Mouse (Mus musculus): ENCODE results near the gene Acot10. TPM values are rescaled to one million over a fixed set of nuclear protein-coding genes. Genes with fewer than 3 reads are reported as not detected.
"Not testable (repeated sequence)": the region's sequence is repeated elsewhere in the genome, so short reads cannot be mapped to it uniquely, and the experiment has no call there.

Acot10 gene
- total and polyA plus RNA-seq, 3 experiments, result 0.21 to 1.4 TPM; not detected in 1

GRCm38 (mm10) chr15:20696229-20696628 is 29.7 kb upstream of the Acot10 start:
- Histone ChIP-seq H3K4me1 (ENCODE audit: control insufficient read depth in 1 of 2, insufficient read depth in 2 of 2) (no peaks in the 10 kb centered on the region), H3K27me3 (replicated peaks) (no peaks in the 10 kb centered on the region), H3K9me3 (replicated peaks; ENCODE audit: low read length) (peaks cover 18% of the 10 kb centered on the region), H3K4me3 (replicated peaks in 1 of 3; ENCODE audit: low read depth in 2 of 3, low read length in 2 of 3, poor library complexity in 1 of 3) (no peak overlapping the region), H3K36me3 (replicated peaks in 1 of 2; ENCODE audit: control insufficient read depth in 1 of 2, insufficient read depth in 1 of 2, low read length in 1 of 2) (no peaks in the 10 kb centered on the region), H3K4me2 (ENCODE audit: insufficient read depth, low read depth, poor library complexity, severe bottlenecking) (no peak overlapping the region), H3K79me2 (replicated peaks; ENCODE audit: control insufficient read depth, extremely low read depth, insufficient read depth, poor library complexity, severe bottlenecking) (no peaks in the 10 kb centered on the region), H3K9ac (ENCODE audit: insufficient read depth, low read depth) (no peak overlapping the region), H3K27ac (ENCODE audit: insufficient read depth, low read depth) (no peak overlapping the region)
- dilution Hi-C loops (cut with MboI; ENCODE audit: extremely low pct_ligation_motif_present, extremely low pct_unique_long_range_greater_than_20kb, low sequenced_read_pairs), result no loop called here
- in situ Hi-C loops (cut with MboI; ENCODE audit: low pct_ligation_motif_present, low pct_unique_long_range_greater_than_20kb, low sequenced_read_pairs), result no loop called here
- TF ChIP-seq MAFK (IDR thresholded peaks at IDR 0.05; ENCODE audit: insufficient replicate concordance, low read length) (peak; percentile 89), BHLHE40 (IDR thresholded peaks at IDR 0.05; ENCODE audit: low read depth, low read length) (no peak)
- DNase-seq (ENCODE audit: extremely low read depth), result no peak

- DNase-seq (ENCODE audit: extremely low read depth), result no peak
- Histone ChIP-seq H3K9ac (ENCODE audit: insufficient read depth, low read depth) (no peak overlapping the region), H3K27me3 (replicated peaks) (no peaks in the 10 kb centered on the region), H3K27ac (ENCODE audit: insufficient read depth, low read depth) (no peak overlapping the region), H3K79me2 (replicated peaks; ENCODE audit: control insufficient read depth, extremely low read depth, insufficient read depth, poor library complexity, severe bottlenecking) (no peaks in the 10 kb centered on the region), H3K4me2 (ENCODE audit: insufficient read depth, low read depth, poor library complexity, severe bottlenecking) (no peak overlapping the region), H3K36me3 (replicated peaks in 1 of 2; ENCODE audit: control insufficient read depth in 1 of 2, insufficient read depth in 1 of 2, low read length in 1 of 2) (no peaks in the 10 kb centered on the region), H3K4me3 (replicated peaks in 1 of 3; ENCODE audit: low read depth in 2 of 3, low read length in 2 of 3, poor library complexity in 1 of 3) (no peak overlapping the region), H3K4me1 (ENCODE audit: control insufficient read depth in 1 of 2, insufficient read depth in 2 of 2) (no peaks in the 10 kb centered on the region), H3K9me3 (replicated peaks; ENCODE audit: low read length) (peaks cover 6% of the 10 kb centered on the region)
- dilution Hi-C loops (cut with MboI; ENCODE audit: extremely low pct_ligation_motif_present, extremely low pct_unique_long_range_greater_than_20kb, low sequenced_read_pairs), result no loop called here
- TF ChIP-seq ELF1 (IDR thresholded peaks at IDR 0.05; ENCODE audit: low read depth, low read length) (no peak), TBP (conservative IDR thresholded peaks at IDR 0.05; ENCODE audit: low read depth, low read length) (no peak), NRF1 (IDR thresholded peaks at IDR 0.05; ENCODE audit: low read depth, low read length) (no peak)
- in situ Hi-C loops (cut with MboI; ENCODE audit: low pct_ligation_motif_present, low pct_unique_long_range_greater_than_20kb, low sequenced_read_pairs), result no loop called here
These were observed 17.6 kb upstream of the Acot10 start for GRCm38 (mm10) chr15:20684200-20684599.

GRCm38 (mm10) chr15:20682719-20683118 is 16.2 kb upstream of the Acot10 start:
- Histone ChIP-seq H3K9me3 (replicated peaks; ENCODE audit: low read length) (peaks cover 6% of the 10 kb centered on the region), H3K9ac (ENCODE audit: insufficient read depth, low read depth) (no peak overlapping the region), H3K4me1 (ENCODE audit: control insufficient read depth in 1 of 2, insufficient read depth in 2 of 2) (no peaks in the 10 kb centered on the region), H3K79me2 (replicated peaks; ENCODE audit: control insufficient read depth, extremely low read depth, insufficient read depth, poor library complexity, severe bottlenecking) (no peaks in the 10 kb centered on the region), H3K27me3 (replicated peaks) (no peaks in the 10 kb centered on the region), H3K4me2 (ENCODE audit: insufficient read depth, low read depth, poor library complexity, severe bottlenecking) (no peak overlapping the region), H3K4me3 (replicated peaks in 1 of 3; ENCODE audit: low read depth in 2 of 3, low read length in 2 of 3, poor library complexity in 1 of 3) (no peak overlapping the region), H3K36me3 (replicated peaks in 1 of 2; ENCODE audit: control insufficient read depth in 1 of 2, insufficient read depth in 1 of 2, low read length in 1 of 2) (no peaks in the 10 kb centered on the region), H3K27ac (ENCODE audit: insufficient read depth, low read depth) (no peak overlapping the region)
- dilution Hi-C loops (cut with MboI; ENCODE audit: extremely low pct_ligation_motif_present, extremely low pct_unique_long_range_greater_than_20kb, low sequenced_read_pairs) (no loop called here), in situ Hi-C loops (cut with MboI; ENCODE audit: low pct_ligation_motif_present, low pct_unique_long_range_greater_than_20kb, low sequenced_read_pairs) (no loop called here)
- DNase-seq (ENCODE audit: extremely low read depth), result no peak
- no peak for TF ChIP-seq NRF1 (IDR thresholded peaks at IDR 0.05; ENCODE audit: low read depth, low read length)
- TF ChIP-seq ZMIZ1 (IDR thresholded peaks at IDR 0.05; ENCODE audit: low read depth, low read length), result no peak
- no peak for TF ChIP-seq ELF1 (IDR thresholded peaks at IDR 0.05; ENCODE audit: low read depth, low read length)
- no peak for TF ChIP-seq USF2 (conservative IDR thresholded peaks at IDR 0.05; ENCODE audit: low read depth, low read length)
- TF ChIP-seq RAD21 (IDR thresholded peaks at IDR 0.05; ENCODE audit: low read depth, low read length), result no peak

- in situ Hi-C loops (cut with MboI; ENCODE audit: low pct_ligation_motif_present, low pct_unique_long_range_greater_than_20kb, low sequenced_read_pairs), result not testable (repeated sequence)
These were observed 3.0 kb upstream of the Acot10 start for GRCm38 (mm10) chr15:20669507-20669906.

More at GRCm38 (mm10) chr15:20669507-20669906, 3.0 kb upstream of the Acot10 start:
- H3K27ac ChIP-seq (ENCODE audit: insufficient read depth, low read depth); H3K79me2 ChIP-seq (replicated peaks; ENCODE audit: control insufficient read depth, extremely low read depth, insufficient read depth, poor library complexity, severe bottlenecking); DNase-seq (ENCODE audit: extremely low read depth); H3K36me3 ChIP-seq (replicated peaks in 1 of 2; ENCODE audit: control insufficient read depth in 1 of 2, insufficient read depth in 1 of 2, low read length in 1 of 2); H3K27me3 ChIP-seq (replicated peaks); H3K4me2 ChIP-seq (ENCODE audit: insufficient read depth, low read depth, poor library complexity, severe bottlenecking); dilution Hi-C loops (cut with MboI; ENCODE audit: extremely low pct_ligation_motif_present, extremely low pct_unique_long_range_greater_than_20kb, low sequenced_read_pairs); H3K9ac ChIP-seq (ENCODE audit: insufficient read depth, low read depth); H3K4me3 ChIP-seq (replicated peaks in 1 of 3; ENCODE audit: low read depth in 2 of 3, low read length in 2 of 3, poor library complexity in 1 of 3); H3K4me1 ChIP-seq (ENCODE audit: control insufficient read depth in 1 of 2, insufficient read depth in 2 of 2): not testable (repeated sequence)
- H3K9me3 ChIP-seq (replicated peaks; ENCODE audit: low read length), result peaks cover 18% of the 10 kb centered on the region

Data from CH12.LX (cell line).